Mouse (Mus musculus): ENCODE data around the gene Tlr5.
A peak's percentile ranks its signal among the peaks of the same experiment; 100 is the strongest.

The Tlr5 gene

DNA sequence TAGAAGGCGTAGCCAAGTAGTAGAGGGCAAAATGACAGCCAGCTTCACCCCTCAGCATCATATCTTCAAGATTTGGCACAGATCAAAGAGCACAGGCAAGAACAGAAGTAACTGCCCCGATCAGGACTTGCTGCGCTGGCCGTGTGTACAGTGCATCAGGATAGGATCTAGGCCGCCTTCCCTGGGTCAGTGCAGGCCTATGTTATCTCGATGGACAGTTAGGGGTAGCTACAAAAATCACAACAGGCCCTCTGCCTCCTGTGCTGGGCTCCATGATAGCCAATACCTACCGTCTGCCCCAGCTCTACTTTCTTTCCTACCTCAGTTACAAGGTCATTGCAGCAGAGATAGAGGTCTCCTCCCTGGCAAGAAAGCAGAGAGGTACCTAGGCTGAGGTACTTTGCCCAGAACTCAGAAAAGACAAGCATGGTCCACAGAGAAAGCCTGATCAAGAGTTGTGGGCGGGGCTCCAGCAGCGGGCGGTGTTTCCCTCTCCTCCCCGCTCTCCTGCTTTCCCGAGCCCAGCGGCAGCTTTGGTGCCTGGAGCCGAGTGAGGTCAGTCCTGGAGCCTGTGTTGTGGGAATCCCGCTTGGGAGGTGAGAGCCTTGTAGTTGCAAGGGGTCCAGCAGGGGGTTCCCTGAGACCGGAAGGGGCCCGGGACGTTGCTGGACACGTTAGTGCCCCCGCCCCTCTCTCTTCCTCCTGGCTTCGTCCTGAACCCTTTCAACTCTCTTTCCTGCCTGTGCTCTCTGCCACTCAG, at the start of gene Tlr5:
TSS of gene Tlr5 (plus strand) at position 502 of the 760 bp plus-strand sequence.
- DNase-seq, result peak; percentile 19 to 35

DNA sequence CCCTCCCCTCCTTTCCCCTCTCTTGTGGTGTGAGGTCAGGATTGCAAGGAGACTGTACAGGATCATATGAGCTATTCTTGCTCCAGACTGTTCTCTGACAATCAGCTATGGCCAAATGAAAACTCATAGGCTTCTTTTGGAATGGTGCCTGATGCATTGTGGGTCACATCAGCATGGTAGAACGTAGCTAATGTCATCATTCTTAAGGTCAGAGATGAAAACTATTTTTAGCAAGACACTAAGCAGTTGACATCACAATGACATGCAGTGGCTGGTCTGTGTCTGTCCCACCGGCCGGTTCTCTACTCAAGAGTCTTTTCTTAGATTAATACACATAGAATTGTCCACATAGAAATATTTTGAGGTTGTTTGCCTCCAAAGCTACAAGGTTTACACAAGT, 48.9 kb upstream of the Tlr5 start:
- DNase-seq, result no peak

DNA sequence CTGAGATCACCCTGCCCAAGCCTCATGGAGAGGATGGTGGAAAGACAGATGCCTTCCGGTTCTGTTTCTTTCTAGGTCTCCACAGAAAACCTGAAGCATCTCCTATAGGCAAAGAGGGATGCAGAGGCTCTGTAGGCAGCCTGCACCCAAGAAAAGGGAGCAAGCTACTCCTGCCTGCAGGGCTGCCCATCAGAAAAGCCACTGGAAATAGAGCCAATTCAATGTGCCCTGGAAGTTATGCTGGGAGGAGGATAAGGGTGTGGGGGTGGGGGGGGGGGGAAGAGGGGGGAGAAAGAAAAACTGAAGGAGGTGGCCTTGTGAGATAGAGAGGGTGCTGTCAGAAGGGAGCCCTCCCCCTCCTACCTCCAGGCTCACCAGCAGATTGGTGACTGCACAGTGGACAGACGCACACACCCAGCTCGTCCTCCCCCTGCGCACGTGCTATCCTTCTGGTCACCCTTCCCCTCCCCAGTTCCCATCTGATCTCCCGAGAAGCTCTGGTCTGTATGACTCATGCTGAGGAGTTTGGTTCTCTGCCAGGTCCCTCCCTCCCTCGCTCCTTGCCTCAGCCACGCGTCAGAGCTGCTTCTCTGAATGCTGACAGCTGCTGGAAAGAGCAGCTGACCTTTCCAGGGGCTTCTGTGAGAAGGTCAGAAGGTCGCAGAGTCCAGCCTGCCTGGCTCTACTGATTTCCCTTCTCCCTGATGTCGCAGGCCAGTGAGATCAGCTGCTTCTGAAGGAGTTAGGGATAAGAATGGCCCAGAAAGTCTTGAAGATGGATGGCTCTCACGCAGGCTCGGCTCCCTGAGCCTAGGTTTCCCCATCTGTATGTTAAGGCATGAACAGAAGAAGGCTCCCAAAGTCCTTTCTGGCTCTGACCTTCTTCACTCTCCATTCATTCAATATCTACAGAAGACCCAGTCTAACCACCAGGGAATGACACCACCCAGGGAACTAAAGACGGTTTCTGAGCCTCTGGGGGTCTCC, 46.2 kb upstream of the Tlr5 start:
- peak; percentile 85 to 87 for DNase-seq

DNA sequence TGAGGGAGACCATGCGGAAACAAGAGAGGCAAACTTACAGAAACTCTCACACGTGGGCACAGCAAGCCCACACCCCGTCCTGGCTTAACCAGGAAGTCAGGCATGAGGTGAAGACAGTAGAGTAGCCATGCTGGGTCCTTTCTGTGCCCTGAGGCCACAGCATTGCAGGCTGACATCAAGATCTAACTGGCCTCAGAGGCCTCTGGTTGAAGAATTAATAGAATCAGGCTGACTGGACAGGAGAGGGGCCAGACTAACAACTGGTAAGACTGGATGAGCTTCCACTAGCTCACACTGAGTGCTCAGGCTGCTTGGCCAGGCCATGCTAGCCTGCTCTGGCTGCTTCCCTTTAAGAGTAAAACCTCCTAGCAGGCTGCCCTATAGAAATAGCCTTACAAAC, 45.5 kb upstream of the Tlr5 start:
- no peak for DNase-seq

DNA sequence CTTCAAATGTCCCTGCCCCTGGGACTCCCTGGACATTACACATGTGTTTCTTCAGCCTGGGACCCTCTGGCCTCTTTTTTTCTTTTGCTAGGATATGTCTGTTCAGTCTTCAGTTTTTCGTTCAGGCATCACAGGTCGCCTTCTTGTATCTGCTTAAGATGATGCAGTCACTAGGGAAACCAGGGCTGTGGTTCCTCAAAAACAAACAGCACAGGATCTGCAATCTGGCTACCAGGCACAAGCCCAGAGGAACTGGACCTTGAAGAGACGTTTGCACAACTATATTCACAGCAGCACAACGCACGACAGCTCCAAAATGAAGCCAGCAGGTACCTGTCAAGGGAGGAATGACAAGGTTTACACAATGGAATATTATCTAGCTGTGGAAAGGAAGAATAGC, 45.0 kb upstream of the Tlr5 start:
- no peak for DNase-seq

DNA sequence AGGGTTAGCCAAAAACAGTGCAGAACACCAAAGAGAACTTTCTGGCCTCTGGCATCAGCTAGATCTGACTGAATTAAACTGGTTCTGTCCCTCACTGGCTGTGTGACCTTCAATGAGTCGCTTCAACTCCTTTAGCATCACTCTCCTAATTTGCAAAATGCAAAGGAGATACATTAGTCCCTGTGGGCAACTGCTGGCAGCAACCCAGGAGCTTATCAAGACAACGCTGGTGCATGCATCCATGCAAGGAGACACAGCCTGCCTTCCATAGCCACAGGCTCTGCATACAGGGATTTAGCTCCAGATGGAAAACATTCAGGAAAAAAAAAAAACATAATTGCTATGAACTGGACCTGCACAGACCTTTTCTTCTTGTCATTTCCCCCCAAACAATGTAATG, 42.0 kb upstream of the Tlr5 start:
- no peak for DNase-seq

DNA sequence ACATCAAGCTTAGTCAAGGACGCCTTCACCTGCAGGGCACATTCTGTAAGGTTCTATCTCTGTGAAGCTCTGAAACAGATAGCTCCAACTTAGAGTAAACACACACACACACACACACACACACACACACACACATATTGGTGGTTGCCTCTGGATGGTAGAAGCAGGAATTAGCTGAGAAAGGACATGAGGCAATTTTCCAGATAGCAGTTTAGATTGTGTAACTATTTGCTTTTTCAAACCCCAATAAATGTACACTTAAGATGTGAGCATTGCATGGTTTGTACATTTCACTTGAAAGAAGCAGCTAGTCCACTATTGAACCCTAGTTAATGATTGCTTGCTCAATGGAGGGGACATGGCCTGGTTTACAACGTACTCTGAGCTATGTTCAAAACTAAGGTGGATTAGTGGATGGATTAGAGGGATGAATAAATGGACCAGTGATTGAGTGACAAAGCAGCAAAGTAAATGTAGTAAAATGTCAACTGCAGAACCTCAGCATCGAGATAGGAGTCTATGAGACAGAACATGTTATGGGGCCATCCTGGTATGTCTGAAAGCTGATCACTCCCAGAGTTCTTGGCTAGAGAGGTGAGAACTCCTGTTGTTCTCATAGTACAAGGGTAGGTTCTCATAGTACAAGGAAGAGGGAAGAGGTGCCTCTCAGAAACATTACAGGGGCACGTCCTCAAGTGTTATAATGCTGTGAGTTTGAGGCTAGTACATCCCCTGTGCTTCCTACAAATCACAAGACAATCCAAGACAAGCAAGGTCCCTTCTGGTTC, 40.3 kb upstream of the Tlr5 start:
- no peak for DNase-seq

DNA sequence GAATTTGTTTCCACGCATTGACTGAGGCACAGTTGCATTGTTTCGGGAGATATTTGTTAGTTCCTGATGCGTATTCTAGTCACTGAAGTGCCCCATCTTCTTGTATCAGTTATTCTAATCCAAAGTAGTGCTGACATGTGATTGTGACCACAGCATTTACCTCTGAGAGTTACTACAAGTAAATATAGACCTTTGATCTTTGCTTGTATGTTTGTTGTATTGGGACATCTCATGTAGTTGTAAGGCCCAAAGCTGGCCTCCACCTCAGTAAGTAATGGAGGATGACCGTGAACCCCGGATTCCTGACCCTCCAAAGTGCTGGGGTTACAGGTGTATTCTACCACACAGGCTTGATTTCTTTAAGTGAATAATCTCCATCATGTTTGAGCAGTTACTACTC, 38.4 kb upstream of the Tlr5 start:
- DNase-seq, result no peak

DNA sequence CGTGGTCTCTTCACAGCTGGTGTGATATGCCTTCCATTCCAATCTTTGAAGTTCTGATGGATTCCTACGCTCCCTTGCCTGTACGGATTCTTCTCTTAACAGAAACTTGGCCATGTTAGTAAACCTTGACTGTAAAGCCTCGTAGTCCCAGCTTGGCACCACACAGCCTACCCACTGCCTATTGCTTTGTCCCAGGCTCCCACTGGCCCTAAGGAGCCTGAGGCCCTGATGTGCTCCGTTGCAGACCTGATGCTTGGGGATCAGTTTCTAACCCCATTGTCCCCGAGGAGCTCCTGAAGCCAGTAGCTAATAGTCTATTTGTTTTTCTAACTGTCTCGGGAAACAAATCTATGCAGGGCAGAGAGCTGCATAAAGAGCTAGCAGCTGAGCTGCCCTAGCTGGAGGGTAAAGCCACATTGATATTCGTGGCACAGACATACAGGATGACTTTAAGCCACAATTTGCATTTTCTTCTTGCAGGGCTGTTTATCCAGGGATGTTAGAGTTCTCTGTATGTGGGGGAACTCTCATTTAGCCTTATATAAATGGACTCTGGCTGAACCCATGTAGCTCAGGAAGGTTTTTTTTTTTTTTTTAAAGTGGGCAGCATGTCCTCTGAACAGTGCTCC, 35.8 kb upstream of the Tlr5 start:
- no peak for DNase-seq

DNA sequence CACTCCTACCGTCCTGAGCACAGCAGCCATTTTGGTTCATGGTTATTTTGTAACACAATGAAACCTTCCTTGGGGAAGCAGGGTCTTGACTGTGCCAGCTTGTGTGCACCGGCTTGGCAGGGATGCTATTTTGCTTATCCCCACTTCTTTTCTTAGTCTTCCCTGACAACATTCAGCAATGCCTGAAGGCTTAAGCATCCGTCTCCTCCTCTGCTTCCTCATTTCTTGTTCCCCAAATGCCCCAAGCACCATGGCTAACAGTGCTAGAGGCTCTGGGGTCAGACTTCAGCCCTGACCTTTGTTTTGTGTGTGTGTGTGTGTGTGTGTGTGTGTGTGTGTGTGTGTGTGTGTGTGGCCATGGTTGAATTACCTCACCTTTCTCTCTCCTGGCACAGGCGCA, 31.8 kb upstream of the Tlr5 start:
- DNase-seq, result no peak

DNA sequence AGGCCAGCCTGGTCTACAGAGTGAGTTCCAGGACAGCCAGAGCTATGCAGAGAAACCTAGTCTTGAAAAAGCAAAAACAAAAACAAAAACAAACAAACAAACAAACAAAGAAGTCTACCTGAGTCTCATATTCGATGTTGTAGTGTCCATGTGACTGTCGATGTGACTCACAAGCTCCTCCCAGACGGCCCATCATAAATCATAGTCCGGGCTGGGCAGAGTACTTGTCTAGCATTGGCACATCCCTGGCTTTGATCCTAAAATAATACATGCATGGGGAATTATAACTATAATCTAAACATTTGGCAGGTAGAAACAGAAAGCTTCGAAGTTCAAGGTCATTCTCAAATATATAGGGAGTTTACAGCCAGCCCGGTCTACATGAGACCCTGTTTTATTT, 28.1 kb upstream of the Tlr5 start:
- DNase-seq, result no peak

DNA sequence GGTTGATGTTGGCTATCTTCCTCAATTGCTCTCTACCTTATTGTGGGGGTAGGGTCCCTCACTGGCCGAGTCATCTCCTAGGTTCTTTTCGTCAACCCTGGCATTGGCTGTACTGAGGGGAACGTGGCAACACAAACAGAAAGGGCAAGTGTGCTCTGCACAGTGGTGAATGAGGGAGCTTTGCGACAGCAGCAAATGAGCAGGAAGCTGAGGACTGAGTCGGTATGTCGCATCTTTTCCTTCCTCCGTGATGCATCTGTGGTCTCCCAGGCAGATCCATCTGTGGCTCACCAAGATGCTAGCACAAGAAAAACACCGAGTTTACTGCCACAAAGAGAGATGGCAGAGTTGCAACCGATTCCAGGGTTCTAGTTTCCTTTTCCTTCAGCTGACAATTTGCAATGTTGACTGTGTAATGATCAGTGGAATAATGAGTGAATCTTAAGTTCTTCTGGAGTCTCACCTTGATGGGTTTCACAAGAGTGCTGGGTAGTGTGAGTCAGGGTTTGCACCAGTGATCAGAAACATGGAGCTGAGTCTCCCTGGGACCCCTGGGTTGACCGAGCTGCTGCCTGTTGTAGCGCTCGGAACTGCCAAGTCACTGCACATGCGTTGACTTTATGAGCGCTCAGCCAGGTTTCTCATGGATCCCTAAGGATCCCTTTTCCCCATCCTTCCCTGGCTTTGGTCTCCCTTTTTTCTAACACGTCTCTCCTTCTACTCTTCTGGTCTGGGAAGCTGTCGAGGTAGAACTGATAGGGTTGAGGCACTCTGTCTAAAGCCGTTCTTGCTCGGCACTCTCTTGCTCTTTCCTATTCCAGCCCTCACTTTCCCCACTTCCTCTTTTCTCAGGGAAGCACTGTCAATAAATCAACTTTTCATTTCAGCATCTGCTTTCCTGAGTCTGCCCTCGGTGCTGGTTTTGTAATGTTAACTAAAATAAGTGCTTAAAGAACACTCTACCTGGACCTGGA, 26.4 kb upstream of the Tlr5 start:
- DNase-seq, result no peak

DNA sequence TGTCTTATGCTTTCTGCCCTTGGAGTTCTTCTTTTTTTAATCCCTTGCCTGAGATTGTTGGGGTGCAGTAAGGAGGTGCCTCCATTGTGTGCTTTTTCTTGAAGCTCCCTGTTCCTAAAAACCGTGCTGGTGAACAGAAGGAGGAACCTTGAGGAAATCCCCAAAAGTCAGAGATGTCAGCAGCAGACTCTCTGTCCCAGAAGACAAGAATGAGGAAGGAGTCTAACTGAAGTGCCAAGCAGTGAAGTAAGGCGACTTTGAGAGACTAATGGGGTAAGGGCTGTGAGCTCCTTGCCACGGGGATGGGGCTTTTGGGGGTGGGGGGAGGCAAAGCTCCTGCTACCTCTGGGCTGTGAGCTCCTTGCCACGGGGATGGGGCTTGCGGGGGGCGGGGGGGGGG, 19.1 kb upstream of the Tlr5 start:
- DNase-seq, result no peak

DNA sequence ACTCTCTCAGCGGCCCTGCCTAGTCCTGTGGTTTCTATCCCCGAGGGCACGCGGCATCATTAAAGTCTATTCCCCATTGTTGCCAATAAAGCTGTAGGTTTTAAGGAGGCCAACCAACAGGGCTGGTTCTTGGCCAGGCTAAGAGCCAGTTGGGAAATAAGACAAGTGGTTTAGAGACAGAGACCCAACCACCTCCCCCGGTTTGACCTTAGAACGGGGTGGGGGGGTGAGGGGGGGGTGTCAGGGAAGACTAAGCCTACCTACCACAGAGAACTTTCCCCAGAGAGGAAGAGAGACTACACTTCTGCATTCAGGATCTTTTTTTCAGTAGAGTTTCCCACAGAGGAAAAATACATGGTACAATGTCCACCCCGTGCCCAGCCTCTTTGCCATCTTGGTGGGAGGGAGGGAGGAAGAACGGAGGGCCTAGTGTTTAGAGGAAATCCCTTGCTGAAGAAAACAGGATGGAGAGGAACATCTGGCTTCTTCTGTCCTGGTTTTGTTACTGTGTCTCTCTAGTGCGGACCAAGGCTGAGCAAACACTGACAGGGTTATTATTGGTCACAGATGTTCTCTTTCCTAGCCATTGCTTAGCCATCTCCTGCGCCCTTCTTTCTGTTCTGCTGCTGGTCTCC, 17.0 kb upstream of the Tlr5 start:
- no peak for DNase-seq

DNA sequence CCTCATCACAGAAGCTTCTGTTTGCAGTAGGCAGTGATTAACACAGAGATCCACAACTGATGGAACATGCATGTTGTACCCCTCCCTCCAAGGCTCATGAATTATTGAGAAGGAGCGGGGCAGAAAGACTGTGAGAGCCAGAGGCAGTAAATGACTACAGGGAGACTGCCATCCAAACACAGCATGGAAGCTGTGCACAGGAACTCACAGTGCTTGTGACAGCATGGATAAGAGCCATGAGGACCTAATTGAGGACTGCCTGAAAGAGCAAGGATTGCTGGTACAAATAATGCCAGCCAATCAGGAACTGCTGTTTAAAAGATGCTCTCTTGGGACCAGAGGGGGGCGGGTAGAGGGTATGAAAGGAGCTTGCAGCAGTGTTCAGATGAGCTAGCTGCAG, 12.7 kb upstream of the Tlr5 start:
- DNase-seq, result no peak

DNA sequence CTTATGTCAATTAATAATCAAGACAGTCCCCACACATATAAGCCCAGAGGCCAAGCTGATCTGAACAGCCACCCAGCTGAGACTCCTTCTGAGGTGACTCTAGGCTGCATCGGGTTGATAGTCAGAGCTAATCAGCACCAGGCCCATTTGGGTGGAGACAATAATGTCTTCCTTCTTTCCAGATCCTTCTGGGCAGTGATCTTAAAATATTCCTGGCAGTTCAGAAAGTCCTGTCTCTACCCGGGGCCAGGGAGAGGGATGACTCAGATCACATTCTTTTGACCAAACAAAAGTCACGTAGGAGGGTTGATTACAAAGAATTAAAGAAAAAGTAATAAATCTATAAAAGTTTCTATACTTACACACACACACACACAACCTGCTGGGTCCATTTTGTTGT, 10.7 kb upstream of the Tlr5 start:
- no peak for DNase-seq

DNA sequence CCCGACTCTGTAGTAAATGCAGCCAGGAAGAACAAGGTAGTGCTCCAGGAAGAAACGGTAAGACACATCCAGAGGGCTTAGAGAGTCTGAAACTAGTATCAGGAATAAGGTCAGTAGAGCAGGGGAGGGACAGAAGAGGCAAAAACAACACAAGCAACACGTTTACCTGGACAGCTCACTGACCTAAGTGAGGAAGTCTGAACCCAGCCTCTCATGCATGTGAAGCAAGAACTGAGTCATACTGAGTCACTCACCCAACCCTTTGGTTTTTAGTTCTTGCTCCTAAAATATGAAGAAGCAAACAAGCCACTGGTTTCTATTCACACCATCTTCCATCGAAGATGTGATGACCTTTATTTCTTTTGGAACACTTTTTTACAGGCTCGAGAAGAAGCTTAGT, 9.9 kb upstream of the Tlr5 start:
- no peak for DNase-seq

DNA sequence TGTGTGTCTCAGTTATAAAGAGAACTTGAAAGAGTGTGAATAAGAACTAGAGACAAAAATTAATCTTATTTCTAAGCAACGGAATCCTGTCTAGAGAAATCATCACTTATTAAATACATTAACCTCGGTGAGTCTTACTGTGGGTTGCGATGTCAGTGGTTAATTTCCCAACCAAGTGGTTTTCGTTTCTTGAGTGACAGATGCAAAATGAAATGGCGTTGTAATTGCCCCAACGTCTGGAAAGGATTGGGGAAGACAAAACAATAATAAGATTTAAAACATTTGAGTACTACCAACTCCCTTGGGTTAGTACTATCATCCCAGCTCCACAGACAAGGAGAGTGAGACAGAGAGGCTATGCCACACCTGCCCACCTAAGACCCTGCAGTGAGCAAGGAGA, 9.0 kb upstream of the Tlr5 start:
- no peak for DNase-seq

DNA sequence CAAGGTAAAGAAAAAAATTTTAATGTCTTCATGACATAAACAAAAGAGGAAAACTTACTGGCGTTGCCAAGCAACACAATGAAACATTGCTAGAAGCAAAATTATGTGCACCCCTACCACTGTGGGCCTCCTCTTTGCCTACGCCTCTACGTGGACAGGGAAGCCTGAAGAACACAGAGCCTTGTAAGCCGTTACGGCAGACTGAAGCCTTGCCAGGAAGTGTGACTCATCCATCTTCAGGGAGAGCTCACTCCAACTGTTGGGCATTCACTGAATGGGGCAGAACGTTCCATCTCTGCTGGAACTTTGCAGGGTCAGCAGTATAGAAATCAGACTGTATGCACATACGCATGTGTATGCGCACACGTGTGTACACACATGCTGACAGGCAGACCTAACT, 3.3 kb upstream of the Tlr5 start:
- no peak for DNase-seq

DNA sequence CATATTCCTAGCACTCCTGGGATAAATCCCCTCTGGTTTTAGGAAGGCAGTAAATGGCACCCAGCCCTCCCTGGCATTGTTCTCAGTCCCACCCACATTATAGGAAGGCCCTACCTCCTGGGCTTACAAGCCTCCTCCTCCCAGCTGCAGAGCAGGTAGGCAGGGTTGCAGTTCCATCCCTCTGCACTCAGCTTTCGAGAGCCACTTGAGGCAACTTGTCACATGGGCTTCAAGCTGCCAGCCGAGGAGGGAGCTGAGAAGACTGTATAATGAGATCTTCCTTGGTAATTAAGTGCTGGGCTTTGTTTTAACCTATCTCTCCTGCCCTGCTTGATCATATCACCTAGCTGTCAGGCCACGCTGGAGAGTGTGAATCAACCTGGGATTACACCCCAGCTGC, 1.4 kb upstream of the Tlr5 start:
- no peak for DNase-seq

DNA sequence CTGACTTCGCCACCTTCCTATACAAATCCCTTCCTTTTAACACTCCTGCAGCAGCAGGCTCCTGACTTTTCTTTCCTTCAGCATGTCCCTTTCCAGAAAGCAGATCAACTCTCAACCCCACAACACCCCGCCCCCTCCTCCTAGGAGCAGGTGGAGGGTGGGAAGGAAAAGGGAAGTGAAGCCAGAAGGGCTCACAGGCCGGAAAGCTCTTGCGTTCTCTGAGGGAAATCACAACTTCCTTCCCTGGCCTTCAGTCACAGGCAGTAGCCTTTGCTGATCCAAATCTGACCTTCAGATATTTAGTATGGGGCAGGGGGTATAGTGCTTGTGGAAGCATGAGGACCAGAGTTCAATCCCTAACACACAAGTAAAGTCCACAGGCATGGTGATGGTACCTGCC, 921 bp upstream of the Tlr5 start:
- DNase-seq, result no peak
